ENCODE assay signal across 9 mouse cellular contexts in genomic region chr4:120032320-120032983, GRCm38 (mm10). TPM values are rescaled to one million over a fixed set of nuclear protein-coding genes. Genes with fewer than 3 reads are reported as not detected.
A peak's percentile ranks its signal among the peaks of the same experiment; 100 is the strongest.
DNase-seq lines count a peak whose midpoint lies in the region; ATAC-seq and TF ChIP-seq lines count a peak whose summit lies in the region.
"Had no signal": no experiment of that assay in that cellular context is flagged by ENCODE, and none has a peak within 500 bp of the region (broad histone marks: within the 10 kb centered on the region; RNA-seq: fewer than 3 reads in every experiment).

No protein-coding gene starts in this region.

- intact Hi-C loops in heart, postnatal 36 days (cut with DNase I): no loop called here

- TF ChIP-seq POLR2A in brain, embryonic 14.5 days (IDR thresholded peaks at IDR 0.05; ENCODE audit: borderline replicate concordance, extremely low read depth, insufficient read depth, insufficient read length, poor library complexity, severe bottlenecking): no peak

- H3K27ac ChIP-seq in forebrain, embryonic 14.5 days (ENCODE audit: low read depth, low read length): peak overlapping the region; percentile 44; the same call in 1 of the 2 replicates
- H3K27ac ChIP-seq in liver, postnatal 0 days (ENCODE audit: low read depth): no peak overlapping the region
- H3K27ac ChIP-seq in neural tube, embryonic 14.5 days (ENCODE audit: low read depth, low read length): peak overlapping the region; percentile 67

- no peak for TF ChIP-seq CTCF in brain, embryonic 14.5 days (IDR thresholded peaks at IDR 0.05; ENCODE audit: borderline replicate concordance, extremely low read depth, insufficient read depth, insufficient read length)
- TF ChIP-seq CTCF in liver, postnatal 0 days (IDR thresholded peaks at IDR 0.05; ENCODE audit: low read depth): no peak

- peak overlapping the region; percentile 80 for H3K4me2 ChIP-seq in forebrain, embryonic 14.5 days (ENCODE audit: low read length)
- peak overlapping the region; percentile 79 for H3K4me2 ChIP-seq in liver, postnatal 0 days (ENCODE audit: low read depth, low read length)
- peak overlapping the region; percentile 91 for H3K4me2 ChIP-seq in neural tube, embryonic 14.5 days (ENCODE audit: low read depth, low read length)

- TF ChIP-seq EP300 in liver, postnatal 0 days (IDR thresholded peaks at IDR 0.05; ENCODE audit: low read depth): no peak

- peak overlapping the region; percentile 64 for H3K9ac ChIP-seq in forebrain, embryonic 14.5 days (ENCODE audit: low read length)
- peak overlapping the region; percentile 30 for H3K9ac ChIP-seq in liver, postnatal 0 days (replicated peaks)
- H3K9ac ChIP-seq in neural tube, embryonic 14.5 days (replicated peaks; ENCODE audit: low read depth, low read length): peak overlapping the region; percentile 66

- no peaks in the 10 kb centered on the region for H3K9me3 ChIP-seq in forebrain, embryonic 14.5 days (replicated peaks; ENCODE audit: control insufficient read depth, low read length)
- no peaks in the 10 kb centered on the region for H3K9me3 ChIP-seq in liver, postnatal 0 days (ENCODE audit: low read length)
- H3K9me3 ChIP-seq in neural tube, embryonic 14.5 days (ENCODE audit: control insufficient read depth, low read length): no peaks in the 10 kb centered on the region

- peaks cover 40% of the 10 kb centered on the region for H3K27me3 ChIP-seq in forebrain, embryonic 14.5 days (replicated peaks; ENCODE audit: control insufficient read depth, insufficient read depth, low read length)
- peaks cover 35% of the 10 kb centered on the region for H3K27me3 ChIP-seq in liver, postnatal 0 days (ENCODE audit: insufficient read depth, low read length)
- H3K27me3 ChIP-seq in neural tube, embryonic 14.5 days (ENCODE audit: control insufficient read depth, insufficient read depth, low read length): peaks cover 16% of the 10 kb centered on the region

- under 1% methylated on average over 56 of the region's 70 CpGs for WGBS in forebrain, embryonic 14.5 days
- WGBS in liver, postnatal 0 days (ENCODE audit: insufficient replicate concordance): 3% methylated on average over 55 of the region's 70 CpGs
- 0% methylated on average over 59 of the region's 70 CpGs for WGBS in neural tube, embryonic 14.5 days

- H3K4me3 ChIP-seq in forebrain, embryonic 14.5 days (ENCODE audit: low read depth, low read length): peak overlapping the region; percentile 47
- peak overlapping the region; percentile 51 for H3K4me3 ChIP-seq in liver, postnatal 0 days (ENCODE audit: low read depth, low read length)
- peak overlapping the region; percentile 54 for H3K4me3 ChIP-seq in neural tube, embryonic 14.5 days (ENCODE audit: low read depth, low read length)

- H3K36me3 ChIP-seq in forebrain, embryonic 14.5 days (ENCODE audit: control insufficient read depth, insufficient read depth, low read length): no peaks in the 10 kb centered on the region
- H3K36me3 ChIP-seq in liver, postnatal 0 days (replicated peaks; ENCODE audit: insufficient read depth, low read length): no peaks in the 10 kb centered on the region
- H3K36me3 ChIP-seq in neural tube, embryonic 14.5 days (ENCODE audit: control insufficient read depth, insufficient read depth, low read length): no peaks in the 10 kb centered on the region

- peak; percentile 73 for ATAC-seq in CD4-positive, CD25-positive, alpha-beta regulatory T cell, adult 4 months
- ATAC-seq in forebrain, embryonic 14.5 days: peak; percentile 80
- peak; percentile 59 for ATAC-seq in liver, postnatal 0 days
- peak; percentile 84 for ATAC-seq in neural tube, embryonic 14.5 days (ENCODE audit: low read depth)

- 0 out of 2 replicates have a peak, but pooled peaks cover 2% of the 10 kb centered on the region for H3K4me1 ChIP-seq in forebrain, embryonic 14.5 days (ENCODE audit: control insufficient read depth, insufficient read depth, low read length)
- H3K4me1 ChIP-seq in liver, postnatal 0 days (ENCODE audit: insufficient read depth): no peaks in the 10 kb centered on the region
- peaks cover 10% of the 10 kb centered on the region for H3K4me1 ChIP-seq in neural tube, embryonic 14.5 days (ENCODE audit: control insufficient read depth, insufficient read depth, low read length)

- DNase-seq in brain, embryonic 14.5 days (ENCODE audit: low read depth): peak; percentile 50
- peak; percentile 46 for DNase-seq in forebrain, embryonic 14.5 days (ENCODE audit: low spot score)
- peak; percentile 46 to 76 for DNase-seq in heart, postnatal 36 days
- DNase-seq in layer of hippocampus, adult 18-20 months (ENCODE audit: low spot score in 2 of 2): peak; percentile 59 to 65
- DNase-seq in liver, postnatal 0 days: peak; percentile 43
- DNase-seq in testis, postnatal 14 days (ENCODE audit: low spot score): peak; percentile 28

RNA-seq across cellular contexts. Expression of gene AL607142.1, which starts 32.3 kb away (rescaled TPM):
- polyA plus RNA-seq in CD4-positive, CD25-positive, alpha-beta regulatory T cell, adult 4 months (2017; shearing (Covaris generic)): not detected
- not detected in 2 replicates for polyA plus RNA-seq in brain, embryonic 14.5 days (2012; rRNA removed)
- polyA plus RNA-seq in forebrain, embryonic 14.5 days (2014; fragmentation: Nextera tagmentation; extraction: Ambion mirVana): not detected in 2 replicates
- total RNA-seq in heart, postnatal 36 days (2021): not detected
- total RNA-seq in layer of hippocampus, adult 18-20 months (2021): not detected
- polyA plus RNA-seq in liver, postnatal 0 days (2015; fragmentation: Nextera tagmentation; extraction: Ambion mirVana): not detected in 2 replicates
- polyA plus RNA-seq in neural tube, embryonic 14.5 days (2014; fragmentation: Nextera tagmentation; extraction: Ambion mirVana): not detected in 2 replicates
- total RNA-seq: adrenal gland, postnatal 4 days had no signal
